Mouse (Mus musculus) lung, postnatal 14 days (tissue): Measurements from ENCODE around the gene Usp5.
"Not testable (repeated sequence)": the region's sequence is repeated elsewhere in the genome, so short reads cannot be mapped to it uniquely, and the experiment has no call there.

Source experiments
- DNase-seq: peaks from one replicate; pipeline ENCODE4 v3.0.0; 2021

Gene Usp5

DNA sequence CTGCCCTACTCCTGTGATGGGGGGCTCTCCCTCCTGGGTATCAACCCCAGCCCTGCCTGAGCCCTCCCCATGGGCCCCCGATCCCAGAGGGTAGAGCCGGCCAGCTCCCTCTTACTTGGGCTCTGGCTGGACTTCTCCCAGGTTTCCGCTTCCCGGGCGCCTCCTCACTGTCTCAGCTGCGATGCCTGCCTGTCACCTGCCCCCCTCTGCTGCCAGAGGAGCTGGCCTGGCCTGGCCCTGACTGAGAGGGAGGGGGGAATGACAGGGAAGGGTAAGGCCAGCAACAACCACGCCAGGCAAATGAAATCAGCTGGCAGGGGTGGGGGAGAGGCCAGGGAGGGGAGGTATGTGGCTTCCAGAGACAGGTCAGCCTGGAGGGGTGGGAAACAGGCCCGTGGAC is 10.5 kb upstream of the Usp5 start:
- no peak for DNase-seq

DNA sequence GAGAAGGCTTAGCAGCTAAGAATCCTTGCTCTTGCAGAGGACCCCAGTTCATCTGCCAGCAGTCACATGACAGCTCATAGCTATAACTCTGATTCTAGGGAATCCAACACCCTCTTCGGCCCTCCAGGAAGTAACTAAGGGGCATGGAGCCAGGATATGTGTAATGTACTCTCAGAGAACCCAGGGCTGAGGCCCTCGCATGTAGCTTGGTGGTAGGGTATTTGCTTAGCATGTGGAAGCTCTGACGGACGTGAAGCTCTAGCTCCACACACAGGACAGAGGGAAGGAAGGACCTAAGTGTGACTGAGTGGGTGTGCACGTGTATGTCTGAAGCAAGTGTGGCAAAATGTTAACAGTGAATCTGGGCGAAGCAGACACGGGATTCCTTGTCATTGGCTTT is 7.1 kb upstream of the Usp5 start:
- DNase-seq = no peak

DNA sequence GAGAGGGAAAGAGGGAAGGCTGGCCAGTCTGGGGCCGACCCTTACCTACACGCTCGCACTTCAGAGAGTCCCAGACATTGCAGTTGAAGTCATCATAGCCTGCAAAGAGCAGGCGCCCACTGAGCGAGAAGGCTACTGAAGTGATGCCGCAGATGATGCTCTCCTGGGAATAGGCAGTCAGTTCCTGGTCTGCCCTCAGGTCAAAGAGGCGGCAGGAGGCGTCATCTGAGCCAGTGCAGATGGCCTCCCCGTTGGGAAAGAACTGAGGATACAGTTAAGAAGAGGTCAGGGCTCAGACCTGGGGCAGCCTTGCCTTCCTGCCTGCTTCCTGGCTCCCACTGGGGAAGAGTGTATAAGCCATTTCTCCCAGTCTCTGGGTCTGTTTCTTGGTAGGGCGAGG is 6.2 kb upstream of the Usp5 start:
- peak; percentile 64 for DNase-seq

DNA sequence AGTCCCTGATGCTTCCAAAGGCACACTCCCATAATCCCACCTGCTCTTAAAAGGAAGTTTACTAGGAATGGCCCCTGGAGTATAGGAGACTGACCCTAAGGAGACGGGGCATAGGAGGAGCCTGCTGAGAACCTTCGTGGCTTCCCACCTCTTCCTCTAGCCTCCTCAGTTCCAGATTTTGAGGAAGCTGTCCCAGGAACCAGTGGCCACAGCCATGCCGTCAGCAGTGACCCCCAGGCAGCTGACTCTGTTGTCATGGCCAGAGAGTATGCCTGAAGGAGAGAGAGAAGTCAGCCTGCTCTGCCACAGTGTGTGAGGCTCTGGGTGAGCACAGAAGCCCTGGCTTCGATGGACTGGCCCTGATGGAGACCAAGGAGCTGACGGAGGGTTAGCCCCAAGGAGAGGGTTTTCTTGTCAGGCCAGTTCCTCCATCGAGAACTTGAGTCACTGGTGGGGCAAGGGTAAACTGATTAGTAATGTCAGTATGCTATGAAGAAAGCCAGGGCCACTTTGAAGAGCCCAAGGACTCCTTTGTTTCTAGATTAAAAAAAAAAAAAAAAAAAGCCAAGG is 5.3 kb upstream of the Usp5 start:
- no peak for DNase-seq

DNA sequence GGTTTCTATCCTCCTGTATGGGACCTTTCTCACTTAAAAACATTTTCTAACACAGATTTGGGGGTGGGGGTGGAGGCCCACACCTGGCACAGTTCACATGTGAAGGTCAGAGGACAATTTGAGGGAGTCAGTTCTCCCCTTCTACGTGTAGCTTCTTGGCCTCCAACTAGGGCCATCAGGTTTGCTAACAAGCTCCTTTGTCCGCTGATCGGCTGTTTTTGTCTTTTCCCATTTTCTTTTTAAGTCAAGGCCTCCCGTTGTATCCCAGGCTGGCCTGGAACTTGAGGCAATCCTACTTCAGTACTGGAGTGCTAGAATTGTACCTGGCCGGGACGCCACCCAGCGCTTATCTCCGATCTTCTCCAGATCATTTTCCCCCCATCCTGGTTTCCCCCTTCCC is 2.4 kb upstream of the Usp5 start:
- DNase-seq = no peak

DNA sequence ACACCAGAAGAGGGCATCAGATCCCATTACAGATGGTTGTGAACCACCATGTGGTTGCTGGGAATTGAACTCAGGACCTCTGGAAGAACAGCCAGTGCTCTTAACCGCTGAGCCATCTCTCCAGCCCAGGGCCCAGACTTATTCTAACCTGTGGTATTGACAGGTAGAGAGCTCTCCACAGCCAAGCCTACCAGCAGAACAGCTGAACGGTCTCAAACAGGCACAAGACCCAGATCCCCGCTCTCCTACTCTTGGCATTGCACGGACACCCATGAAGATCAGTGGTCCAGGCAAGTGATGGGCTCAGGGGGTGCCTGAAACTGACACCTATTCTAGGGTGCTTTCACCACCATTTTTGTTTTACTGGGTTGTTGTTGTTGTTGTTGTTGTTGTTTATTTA is 1.9 kb upstream of the Usp5 start:
- DNase-seq = not testable (repeated sequence)

DNA sequence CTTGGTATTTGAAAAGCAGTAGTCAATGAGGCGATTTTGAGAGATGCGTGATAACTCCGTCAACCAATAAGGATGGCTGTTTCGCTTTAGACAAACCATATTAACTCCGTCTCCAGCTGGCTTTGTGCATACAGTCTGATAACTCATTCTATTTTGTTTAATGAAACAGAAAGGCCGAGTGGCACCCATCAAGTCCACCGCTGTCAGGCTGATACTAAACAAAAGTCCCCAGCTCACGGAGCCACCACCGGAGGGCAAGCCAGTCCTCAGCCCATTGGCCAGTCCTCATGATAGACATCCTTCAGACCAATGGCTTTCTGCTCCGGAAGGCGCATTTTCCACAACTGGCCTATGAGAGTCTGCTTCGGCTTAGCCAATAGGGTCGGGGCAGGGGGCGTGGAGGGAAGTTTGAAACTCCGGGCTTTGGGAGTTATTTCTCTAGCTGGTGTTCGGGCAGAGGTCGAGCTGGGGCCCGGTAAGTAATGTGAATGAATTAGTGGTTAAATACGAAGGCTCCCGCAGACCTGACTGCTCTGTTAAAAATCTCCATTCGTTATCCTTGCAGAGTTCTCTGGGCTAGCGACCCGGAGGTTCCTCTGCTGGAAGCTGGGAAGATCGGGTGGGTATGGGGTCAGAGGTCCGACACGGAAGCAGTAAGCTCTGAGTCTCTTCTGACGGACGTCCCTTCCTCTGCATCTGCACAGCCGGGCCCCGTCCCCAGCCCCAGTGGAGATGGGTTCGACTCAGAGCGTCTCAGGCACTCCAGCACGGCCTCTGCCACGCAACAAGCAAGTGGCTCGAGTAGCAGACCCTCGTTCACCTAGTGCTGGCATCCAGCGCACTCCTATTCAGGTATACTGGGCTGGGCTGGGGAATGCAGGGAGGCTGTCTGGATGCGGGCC is 766 bp upstream of the Usp5 start:
- peak; percentile 92 for DNase-seq

DNA sequence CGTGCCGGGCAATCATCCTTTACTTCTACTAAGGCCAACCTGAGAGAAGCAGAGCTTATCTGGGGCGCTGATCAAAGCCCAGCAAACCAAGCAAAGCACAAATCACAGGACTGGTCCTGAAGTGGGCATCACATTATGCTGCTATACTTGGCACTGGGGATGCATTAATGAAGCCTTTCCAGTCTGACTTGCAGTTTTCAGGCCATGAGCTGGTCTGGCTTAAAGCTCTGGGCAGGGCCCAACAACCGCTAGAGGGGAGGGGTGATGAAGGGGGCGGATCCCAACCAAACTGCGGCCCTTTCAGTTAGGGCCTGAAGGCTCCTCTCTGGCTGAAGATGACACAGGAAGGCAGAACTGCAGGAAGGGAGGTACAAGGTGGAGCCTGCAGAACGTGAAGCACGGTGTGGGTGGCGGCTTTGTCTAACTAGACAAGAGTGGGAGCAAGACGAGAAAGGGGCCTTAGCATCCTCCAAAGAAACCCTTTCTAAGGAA is 1.1 kb downstream of the Usp5 start:
- no peak for DNase-seq

DNA sequence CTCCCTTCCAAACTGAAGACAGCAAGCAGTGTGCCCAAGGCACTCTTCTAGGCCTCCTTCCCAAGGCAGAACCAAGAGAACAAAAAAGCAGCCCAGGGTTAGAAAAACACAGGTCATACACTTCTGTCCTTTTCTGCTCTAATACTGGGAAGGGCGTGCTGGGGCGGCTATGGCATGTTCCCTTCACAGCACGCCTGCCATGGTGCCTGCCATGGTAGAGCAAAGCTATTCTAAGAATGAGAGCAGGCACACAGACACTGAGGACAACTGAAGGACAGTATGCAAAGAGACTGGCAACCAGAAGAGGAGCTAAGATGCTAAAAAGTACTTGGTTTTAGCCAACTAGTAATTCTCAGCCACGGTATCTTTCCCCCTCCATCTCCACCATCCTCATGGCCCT is 7.2 kb downstream of the Usp5 start:
- DNase-seq = no peak

DNA sequence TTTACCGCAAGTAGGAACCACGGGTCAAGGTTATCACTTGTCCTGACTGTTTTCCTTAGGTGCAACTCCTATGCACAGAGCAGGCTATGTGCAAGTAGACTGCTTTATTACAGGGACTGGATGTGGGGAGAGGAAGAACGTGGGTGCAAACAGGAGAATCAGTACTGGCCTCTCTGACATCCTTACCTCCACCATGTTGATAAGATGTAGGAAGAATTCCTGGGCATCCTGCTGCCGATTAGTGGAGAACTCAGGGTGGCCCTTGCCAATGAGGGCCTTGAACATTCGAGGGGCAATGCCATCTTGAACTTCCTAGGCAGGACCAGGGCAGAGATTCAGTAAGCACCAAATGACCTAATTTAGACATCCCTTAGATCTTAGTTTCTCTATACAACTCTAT is 8.4 kb downstream of the Usp5 start:
- DNase-seq = no peak

DNA sequence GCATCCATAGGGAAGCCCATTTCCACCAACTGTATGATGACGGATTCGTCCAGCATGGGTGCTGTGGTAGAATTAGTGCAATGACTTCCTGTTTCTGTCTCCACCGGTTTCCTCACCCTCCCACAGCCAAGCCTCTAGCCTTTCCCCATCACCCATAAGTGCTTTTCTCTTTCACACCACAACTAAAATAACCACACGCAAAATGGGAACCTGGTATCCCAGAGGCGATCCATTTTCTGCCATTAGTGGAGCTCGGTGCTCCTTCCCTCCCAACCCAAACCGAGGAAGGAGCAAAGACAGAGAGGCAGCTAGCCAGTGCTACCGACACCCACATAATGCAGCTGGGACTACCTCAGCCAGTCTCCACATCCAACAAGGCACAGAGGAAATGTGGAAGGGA is 11.3 kb downstream of the Usp5 start:
- no peak for DNase-seq

DNA sequence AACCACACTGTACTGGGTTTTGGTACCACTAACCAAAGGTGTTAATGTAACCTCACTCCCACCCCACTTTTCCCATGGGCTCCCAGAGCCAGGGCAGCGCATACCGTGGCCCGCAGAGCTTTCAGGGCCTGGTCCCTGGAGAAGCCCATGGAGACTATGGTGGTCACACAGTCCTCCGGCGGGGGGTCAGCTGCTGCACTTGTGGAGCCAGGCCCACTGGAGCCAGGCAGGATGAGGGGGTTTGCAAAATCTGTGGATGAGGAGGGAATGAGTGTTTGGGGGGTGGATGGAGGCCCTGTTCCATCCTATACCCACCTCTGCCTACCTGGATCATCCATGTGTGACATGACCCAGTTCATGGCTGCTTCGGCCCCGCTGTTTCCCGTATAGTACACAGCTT is 11.7 kb downstream of the Usp5 start:
- no peak for DNase-seq

DNA sequence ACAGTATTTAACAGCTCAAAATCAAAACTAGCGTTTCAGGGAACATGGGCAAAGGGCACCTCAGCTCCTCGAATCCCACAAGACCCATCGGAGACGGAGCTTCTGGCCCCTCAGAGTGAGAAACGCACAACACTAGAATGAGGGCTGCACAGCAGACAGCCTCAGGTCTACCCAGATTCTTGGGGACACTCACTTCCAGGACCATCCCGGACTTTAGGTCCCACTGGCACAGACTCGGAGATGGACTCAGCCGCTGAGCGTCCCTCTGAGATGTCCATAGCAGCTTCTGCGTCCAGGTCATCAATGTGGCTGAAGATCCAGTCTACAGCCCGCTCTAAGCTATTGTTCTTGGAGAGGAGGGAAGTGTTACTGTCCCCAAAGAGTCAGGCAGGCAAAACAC is 12.2 kb downstream of the Usp5 start:
- DNase-seq = no peak

DNA sequence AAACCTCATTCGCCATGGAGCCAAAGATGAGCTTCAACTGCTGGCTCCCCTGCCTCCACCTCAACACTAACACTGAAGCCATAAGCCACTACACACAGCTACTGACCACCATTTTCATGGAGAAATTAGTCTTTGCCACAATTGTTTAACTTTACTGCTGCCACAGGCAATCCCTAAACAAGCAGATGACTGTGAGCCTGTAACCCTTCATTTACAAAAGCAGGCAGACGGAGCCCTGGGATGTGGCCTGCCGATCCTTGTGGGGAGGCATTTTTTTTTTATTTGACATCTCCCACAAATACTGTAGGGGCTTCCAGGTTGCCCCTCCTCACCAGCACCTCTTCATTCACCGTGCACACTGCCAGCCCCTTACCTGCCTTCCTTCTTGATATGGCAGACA is 12.7 kb downstream of the Usp5 start:
- DNase-seq = no peak

DNA sequence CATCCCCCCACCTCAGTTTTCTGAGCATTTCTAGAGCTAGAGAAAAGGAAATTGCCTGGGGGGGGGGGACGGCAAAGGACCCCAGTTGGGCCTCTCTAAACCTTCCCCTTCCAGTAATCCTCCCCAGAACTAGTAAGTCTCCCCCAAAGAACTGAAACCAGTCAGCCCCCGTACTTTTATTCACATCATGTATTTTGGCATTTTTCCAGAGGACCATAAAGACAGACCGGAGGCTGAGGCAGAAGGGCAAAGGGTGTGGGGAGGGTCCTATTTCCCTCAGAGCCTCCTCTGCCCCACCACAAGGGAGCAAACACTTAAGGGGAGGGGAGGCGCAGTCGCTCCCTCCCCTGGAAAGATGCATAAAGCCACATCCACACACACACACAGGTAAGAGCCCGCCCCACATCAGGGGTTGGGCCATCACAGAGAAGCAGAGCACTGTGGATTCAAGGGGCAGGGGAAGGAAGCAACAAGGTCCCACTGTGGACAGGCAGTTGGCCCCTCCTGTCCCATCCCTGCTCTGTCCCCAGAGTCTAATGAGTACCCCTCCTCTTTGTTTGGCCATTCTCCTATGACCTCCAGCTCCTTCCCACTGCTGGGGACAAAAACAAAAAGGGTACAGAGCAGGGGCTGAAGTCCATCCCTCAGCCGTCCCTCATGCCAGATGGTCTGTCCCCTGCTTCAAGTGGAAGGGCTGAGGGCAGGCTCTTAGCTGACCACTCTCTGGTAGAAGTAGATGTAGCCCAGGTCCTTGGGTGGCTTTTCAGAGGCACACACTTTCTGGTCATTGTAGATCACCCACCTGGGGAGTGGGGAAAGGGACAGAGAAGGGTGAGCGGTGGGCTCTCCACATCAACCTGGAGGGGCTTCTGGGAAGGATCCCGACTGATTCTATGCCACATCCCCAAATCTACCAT is 14.2 kb downstream of the Usp5 start:
- no peak for DNase-seq

DNA sequence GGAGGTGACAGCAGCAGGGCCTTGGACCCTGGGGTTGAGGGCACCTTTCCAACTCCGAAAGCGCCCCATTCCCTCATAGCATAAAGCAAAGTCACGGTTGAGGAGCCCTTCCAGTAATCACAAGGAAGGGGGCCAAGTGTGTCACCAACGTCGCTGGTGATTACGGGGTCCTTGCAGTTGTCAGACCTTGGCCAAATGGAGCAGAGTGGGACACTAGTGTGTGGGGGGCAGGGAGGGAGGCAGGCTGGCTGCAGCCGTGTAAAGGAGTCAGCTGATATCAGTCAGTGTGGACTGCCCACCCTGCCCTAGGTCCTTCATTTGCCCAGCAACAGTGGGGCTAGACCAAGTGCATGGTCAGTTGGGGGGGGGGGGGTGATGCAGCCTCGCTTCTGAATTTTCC is 14.8 kb downstream of the Usp5 start:
- DNase-seq = no peak

DNA sequence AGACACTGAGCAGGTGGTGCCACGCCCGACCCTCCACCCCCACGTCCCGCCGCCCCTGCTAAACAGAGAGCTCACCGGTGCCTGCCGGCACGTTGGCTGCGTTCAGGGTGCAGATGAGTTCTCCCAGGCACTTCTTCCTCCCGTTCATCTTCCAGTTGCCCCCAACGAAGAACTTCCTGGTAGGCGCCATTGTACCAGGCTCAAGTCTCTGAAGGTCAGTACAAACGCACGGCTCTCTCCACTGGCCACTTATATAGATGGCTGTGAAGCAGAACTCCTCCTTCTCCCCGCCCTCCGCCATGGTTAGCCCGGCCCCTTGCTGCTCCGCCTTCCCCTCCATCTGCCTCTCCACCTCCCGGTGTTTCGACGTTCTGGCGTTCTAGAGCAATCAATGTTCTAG is 15.4 kb downstream of the Usp5 start, which contains the start of gene Tpi1:
Gene Tpi1 (minus strand): TSS at position 364 of the 400 bp plus-strand sequence.
- peak; percentile 91 for DNase-seq

DNA sequence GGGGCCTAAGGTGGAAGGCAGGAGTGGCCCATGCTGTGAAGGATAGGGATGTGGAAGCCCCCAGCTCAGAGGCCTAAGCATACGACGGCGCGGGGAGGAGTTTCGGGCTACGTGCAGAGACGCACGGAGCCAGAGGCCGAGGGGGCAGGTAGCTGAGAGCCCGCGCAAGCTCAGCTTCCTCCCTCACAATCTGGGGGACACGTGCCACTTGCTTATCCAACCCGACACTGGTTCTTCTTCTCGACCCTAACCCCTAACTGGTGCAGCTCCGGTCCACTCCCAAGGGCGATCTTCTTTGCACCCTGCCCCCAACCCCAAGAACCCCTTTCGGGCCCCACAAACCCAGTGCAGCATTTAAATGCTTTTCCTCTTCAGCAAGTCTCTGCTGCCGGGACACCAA is 15.8 kb downstream of the Usp5 start:
- peak; percentile 56 for DNase-seq

DNA sequence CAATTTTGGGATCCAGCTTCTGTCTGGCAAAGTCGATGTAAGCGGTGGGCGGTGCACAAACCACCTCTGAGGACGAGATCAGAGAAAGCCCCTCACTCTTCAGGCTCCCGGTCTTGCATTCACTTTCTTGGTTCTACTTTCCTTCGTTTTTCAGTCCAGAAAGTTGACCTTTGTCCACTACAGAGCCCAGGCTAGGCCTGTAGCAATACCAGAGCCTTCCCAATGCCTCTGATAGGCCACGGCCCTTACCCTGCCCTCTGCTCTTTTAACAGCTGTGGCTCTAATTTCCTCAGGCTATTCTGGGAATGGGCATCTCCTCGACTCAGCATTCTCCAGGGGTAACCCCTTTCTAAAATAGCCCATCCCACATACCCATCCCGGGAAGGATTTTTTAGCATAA is 16.4 kb downstream of the Usp5 start:
- DNase-seq = no peak

DNA sequence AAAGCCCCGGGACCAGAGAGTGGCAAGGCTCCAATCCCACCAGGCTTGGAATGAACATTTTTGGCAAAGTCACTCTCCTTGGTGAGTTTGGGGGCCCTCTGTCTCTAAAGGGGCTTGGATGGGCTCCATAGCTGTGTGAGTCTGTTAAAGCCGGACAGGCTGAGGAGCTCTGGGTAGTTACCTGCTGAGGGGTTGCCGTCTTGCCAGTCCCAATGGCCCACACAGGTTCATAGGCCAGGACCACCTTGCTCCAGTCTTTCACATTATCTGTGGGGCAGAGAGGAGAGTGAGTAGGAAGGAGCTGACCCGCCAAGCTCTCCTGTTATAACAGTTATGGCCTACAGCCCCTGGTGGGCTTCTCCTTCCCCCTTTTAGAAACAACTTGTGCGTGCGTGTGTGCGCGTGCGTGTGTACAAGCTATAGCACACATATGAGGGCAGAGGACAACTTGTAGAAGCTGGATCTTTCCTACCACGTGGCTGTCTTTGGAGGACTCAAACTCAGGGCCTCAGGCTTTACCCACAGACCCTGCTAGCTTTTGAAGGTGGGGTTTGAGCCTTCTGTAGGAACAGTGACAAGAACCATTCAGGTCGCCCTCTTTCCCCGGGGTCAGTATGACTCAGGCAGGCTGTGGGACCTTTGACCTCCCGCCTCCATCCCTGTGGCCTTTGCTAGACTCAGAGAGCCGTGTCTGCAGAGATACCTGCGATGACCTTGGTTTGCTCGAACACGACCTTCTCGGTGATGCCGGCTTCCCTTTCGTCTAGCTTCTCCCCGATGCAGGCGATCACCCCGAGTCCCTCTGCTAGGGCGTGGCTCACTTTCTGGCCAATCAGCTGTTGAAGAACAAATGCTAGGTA is 17.4 kb downstream of the Usp5 start:
- DNase-seq = no peak

DNA sequence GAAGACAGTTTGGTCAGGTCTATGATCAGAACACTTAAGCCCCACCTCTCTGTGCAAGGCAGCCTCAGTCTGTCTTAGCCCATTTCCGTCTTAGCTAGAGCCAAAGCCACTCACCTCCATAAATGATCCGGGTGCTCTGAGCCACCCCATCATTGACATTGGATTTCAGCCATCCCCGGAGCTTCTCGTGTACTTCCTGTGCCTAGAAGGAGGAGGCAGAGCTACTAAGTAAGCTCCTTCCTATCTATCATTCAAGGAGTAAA is 17.9 kb downstream of the Usp5 start:
- no peak for DNase-seq

DNA sequence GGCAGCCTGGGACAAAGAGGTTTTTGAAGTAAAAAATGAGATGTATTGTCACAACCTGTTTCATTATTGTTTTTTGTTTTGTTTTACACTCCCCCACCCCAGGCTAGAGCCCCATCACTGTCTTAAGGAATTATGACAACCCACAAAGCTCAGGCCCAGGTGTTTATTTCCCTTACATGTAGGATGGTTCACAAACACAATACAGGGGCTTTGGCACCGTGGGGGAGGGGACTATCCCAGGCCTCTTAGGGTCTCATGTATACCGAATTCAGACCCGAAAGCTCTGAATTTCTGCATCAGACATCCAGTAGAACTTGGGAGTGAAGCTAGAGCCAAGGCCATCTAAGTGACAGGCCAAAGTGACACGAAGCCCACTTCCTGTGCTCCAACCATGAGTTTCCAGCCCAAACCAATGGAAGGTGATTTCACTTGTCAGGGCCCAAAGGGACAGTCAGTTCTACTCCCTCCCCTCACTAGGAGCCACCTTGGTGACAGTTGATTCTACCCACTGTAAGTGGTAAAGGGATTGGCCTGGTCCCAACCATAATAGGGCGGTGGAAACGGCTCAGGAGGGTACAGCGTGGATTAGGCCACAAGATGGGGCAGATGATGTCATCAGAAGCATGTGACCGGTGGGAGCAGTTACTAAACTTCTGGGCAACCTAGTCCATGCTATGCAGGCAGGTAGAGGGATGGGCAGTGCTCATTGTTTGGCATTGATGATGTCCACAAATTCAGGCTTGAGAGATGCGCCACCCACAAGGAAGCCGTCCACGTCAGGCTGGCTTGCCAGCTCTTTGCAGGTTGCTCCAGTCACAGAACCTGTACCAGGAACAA is 18.5 kb downstream of the Usp5 start:
- not testable (repeated sequence) for DNase-seq
